Mouse (Mus musculus): ENCODE results near the gene Galnt16.

Gene Galnt16

GRCm38 (mm10) chr12:80601597-80602269 lies 83.7 kb downstream of the Galnt16 start:
- no peak for DNase-seq

- no peak for DNase-seq
Observed at GRCm38 (mm10) chr12:80602432-80602831, 84.4 kb downstream of the Galnt16 start.

- DNase-seq = no peak
Observed at GRCm38 (mm10) chr12:80603566-80603965, 85.5 kb downstream of the Galnt16 start.

- no peak for DNase-seq
Observed at GRCm38 (mm10) chr12:80604218-80604617, 86.1 kb downstream of the Galnt16 start.

- DNase-seq = no peak
Observed at GRCm38 (mm10) chr12:80608576-80608975, 90.5 kb downstream of the Galnt16 start.

- DNase-seq = no peak
Observed at GRCm38 (mm10) chr12:80609928-80610327, 91.9 kb downstream of the Galnt16 start.

- no peak for DNase-seq
Observed at GRCm38 (mm10) chr12:80612113-80612791, 94.2 kb downstream of the Galnt16 start.

- no peak for DNase-seq
Observed at GRCm38 (mm10) chr12:80615371-80616257, 97.5 kb downstream of the Galnt16 start.

GRCm38 (mm10) chr12:80620501-80620900 lies 102.4 kb downstream of the Galnt16 start:
- no peak for DNase-seq

GRCm38 (mm10) chr12:80631790-80632189 lies 113.7 kb downstream of the Galnt16 start:
- DNase-seq = no peak

- DNase-seq = peak; percentile 64 to 66
Observed at GRCm38 (mm10) chr12:80642725-80643692, 124.9 kb downstream of the Galnt16 start.

GRCm38 (mm10) chr12:80643693-80644505 lies 125.8 kb downstream of the Galnt16 start, which contains the start of the genes Slc39a9 and Erh:
Gene Slc39a9 (plus strand): TSS chr12:80643883.
Gene Erh (minus strand): TSS chr12:80644341.
- peak; percentile 92 to 93 for DNase-seq

GRCm38 (mm10) chr12:80644506-80644868 lies 126.4 kb downstream of the Galnt16 start:
- DNase-seq = no peak

- no peak for DNase-seq
Observed at GRCm38 (mm10) chr12:80646377-80646776, 128.3 kb downstream of the Galnt16 start.

GRCm38 (mm10) chr12:80653951-80654658 lies 136.0 kb downstream of the Galnt16 start:
- DNase-seq = no peak

GRCm38 (mm10) chr12:80654659-80655025 lies 136.6 kb downstream of the Galnt16 start:
- DNase-seq = no peak

- no peak for DNase-seq
Observed at GRCm38 (mm10) chr12:80658661-80659060, 140.6 kb downstream of the Galnt16 start.

- no peak for DNase-seq
Observed at GRCm38 (mm10) chr12:80662322-80662721, 144.2 kb downstream of the Galnt16 start.

- no peak for DNase-seq
Observed at GRCm38 (mm10) chr12:80663935-80664334, 145.9 kb downstream of the Galnt16 start.

- no peak for DNase-seq
Observed at GRCm38 (mm10) chr12:80668391-80668790, 150.3 kb downstream of the Galnt16 start.

GRCm38 (mm10) chr12:80673170-80673569 lies 155.1 kb downstream of the Galnt16 start:
- peak; percentile 27 to 39 for DNase-seq

Data from thymus, postnatal 36 days (tissue).